Mouse (Mus musculus): ENCODE results near the gene Dynlt1c. TPM values are rescaled to one million over a fixed set of nuclear protein-coding genes. Genes with fewer than 3 reads are reported as not detected.
"Not testable (repeated sequence)": the region's sequence is repeated elsewhere in the genome, so short reads cannot be mapped to it uniquely, and the experiment has no call there.

Gene Dynlt1c
- polyA plus RNA-seq (2015; fragmentation: Nextera tagmentation; extraction: Ambion mirVana): 6.6 and 6.9 TPM in 2 replicates

GRCm38 (mm10) chr17:6601204-6601911 is at the start of gene Dynlt1c:
Gene Dynlt1c (plus strand): TSS chr17:6601671.
- Histone ChIP-seq H3K4me3 (replicated peaks) (peak within 1 kb of the TSS; percentile 46), H3K4me2 (peak within 1 kb of the TSS; percentile 57)
- ATAC-seq (ENCODE audit: insufficient read depth): peak; percentile 94
- H3K27ac ChIP-seq (replicated peaks); H3K27me3 ChIP-seq; H3K36me3 ChIP-seq (replicated peaks); H3K9me3 ChIP-seq (replicated peaks); H3K4me1 ChIP-seq (replicated peaks); H3K9ac ChIP-seq: not testable (repeated sequence)
- 11% methylated on average over 33 of the region's 40 CpGs for WGBS (ENCODE audit: insufficient replicate concordance)

- H3K4me1 ChIP-seq (replicated peaks); H3K9ac ChIP-seq; H3K4me3 ChIP-seq (replicated peaks); H3K36me3 ChIP-seq (replicated peaks); H3K4me2 ChIP-seq; H3K27me3 ChIP-seq; H3K27ac ChIP-seq (replicated peaks); H3K9me3 ChIP-seq (replicated peaks): not testable (repeated sequence)
- no CpG with 5 or more reads among the region's 4 CpGs for WGBS (ENCODE audit: insufficient replicate concordance)
- peak; percentile 41; the same call in 1 of the 2 replicates for ATAC-seq (ENCODE audit: insufficient read depth)
Measured at GRCm38 (mm10) chr17:6553798-6554197, 47.7 kb upstream of the Dynlt1c start.

DNA sequence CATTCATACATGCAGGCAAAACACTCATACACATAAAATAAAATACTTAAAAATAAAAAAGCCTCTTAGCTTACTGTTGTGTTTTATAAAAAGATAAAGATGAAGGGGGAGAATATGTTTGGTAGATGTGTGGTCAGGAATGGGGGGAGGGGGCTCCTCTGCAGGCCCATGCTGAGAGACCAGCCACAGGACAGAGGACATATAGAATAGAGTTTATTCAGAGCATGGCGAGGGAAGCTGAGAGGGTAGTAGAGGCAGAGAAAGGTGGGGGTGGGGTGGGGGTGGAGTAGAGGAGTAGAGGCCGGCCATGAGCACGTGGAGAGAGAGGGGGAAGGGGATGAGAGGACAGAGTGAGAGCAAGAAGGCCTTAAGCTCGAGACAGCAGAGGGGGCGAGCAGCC is 47.2 kb upstream of the Dynlt1c start:
- H3K4me3 ChIP-seq (replicated peaks); H3K4me2 ChIP-seq; H3K4me1 ChIP-seq (replicated peaks); H3K9ac ChIP-seq; H3K36me3 ChIP-seq (replicated peaks); ATAC-seq (ENCODE audit: insufficient read depth); H3K9me3 ChIP-seq (replicated peaks); H3K27me3 ChIP-seq; H3K27ac ChIP-seq (replicated peaks): not testable (repeated sequence)
- WGBS (ENCODE audit: insufficient replicate concordance): no CpG with 5 or more reads among the region's 5 CpGs

GRCm38 (mm10) chr17:6559447-6560133 is 41.9 kb upstream of the Dynlt1c start:
- H3K4me1 ChIP-seq (replicated peaks); H3K9me3 ChIP-seq (replicated peaks); H3K36me3 ChIP-seq (replicated peaks); H3K4me3 ChIP-seq (replicated peaks); H3K9ac ChIP-seq; ATAC-seq (ENCODE audit: insufficient read depth); H3K27ac ChIP-seq (replicated peaks); H3K27me3 ChIP-seq; H3K4me2 ChIP-seq: not testable (repeated sequence)
- no CpG with 5 or more reads among the region's 4 CpGs for WGBS (ENCODE audit: insufficient replicate concordance)

DNA sequence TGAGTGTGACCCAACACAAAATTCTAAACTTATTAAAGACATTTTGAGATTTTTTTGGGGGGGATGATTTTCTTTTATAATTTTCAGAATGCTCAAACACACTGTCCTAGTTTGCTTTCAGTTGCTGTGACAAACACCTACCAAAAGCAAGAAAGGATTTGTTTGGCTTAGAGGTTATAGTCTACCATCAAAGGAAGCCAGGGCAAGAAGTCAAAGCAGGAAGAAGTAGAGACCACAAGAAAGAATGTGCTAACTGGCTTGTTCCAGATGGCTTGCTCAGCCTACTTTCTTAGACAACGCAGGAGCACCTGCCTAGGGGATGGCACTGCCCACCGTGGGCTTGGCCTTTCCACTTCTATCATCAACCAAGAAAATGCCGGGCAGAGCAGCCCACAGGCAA is 36.6 kb upstream of the Dynlt1c start:
- not testable (repeated sequence) for H3K4me3 ChIP-seq (replicated peaks); H3K4me2 ChIP-seq; H3K27ac ChIP-seq (replicated peaks); H3K4me1 ChIP-seq (replicated peaks); H3K9me3 ChIP-seq (replicated peaks); ATAC-seq (ENCODE audit: insufficient read depth); H3K36me3 ChIP-seq (replicated peaks); H3K9ac ChIP-seq; H3K27me3 ChIP-seq
- WGBS (ENCODE audit: insufficient replicate concordance): 73% methylated on average over 3 of the region's 3 CpGs

- not testable (repeated sequence) for H3K27me3 ChIP-seq; H3K4me1 ChIP-seq (replicated peaks); H3K9me3 ChIP-seq (replicated peaks); H3K4me3 ChIP-seq (replicated peaks); H3K36me3 ChIP-seq (replicated peaks); H3K4me2 ChIP-seq; ATAC-seq (ENCODE audit: insufficient read depth); H3K9ac ChIP-seq; H3K27ac ChIP-seq (replicated peaks)
- WGBS (ENCODE audit: insufficient replicate concordance): 57% methylated on average over 5 of the region's 8 CpGs
Measured at GRCm38 (mm10) chr17:6567908-6568307, 33.6 kb upstream of the Dynlt1c start.

DNA sequence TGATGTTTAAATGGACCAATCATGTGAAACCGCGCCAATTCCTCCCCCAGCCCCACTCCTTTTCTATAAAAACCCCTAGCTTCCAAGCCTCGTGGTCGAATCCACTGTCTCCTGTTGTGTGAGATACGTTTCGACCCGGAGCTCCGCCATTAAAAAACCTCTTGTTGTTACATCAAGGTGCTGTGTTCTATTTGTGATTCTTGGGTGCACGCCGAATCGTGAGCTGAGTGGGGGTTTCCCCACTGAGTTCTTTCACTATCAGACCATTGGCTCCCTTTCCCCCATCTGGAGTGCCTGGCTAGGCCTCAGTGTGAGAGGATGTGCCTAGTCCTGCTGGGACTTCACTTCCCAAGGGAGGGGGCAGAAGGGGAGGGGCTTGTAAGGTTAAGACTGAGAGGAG is 30.2 kb upstream of the Dynlt1c start:
- not testable (repeated sequence) for H3K9ac ChIP-seq; H3K27ac ChIP-seq (replicated peaks); H3K27me3 ChIP-seq; H3K4me1 ChIP-seq (replicated peaks); H3K36me3 ChIP-seq (replicated peaks); H3K4me2 ChIP-seq; ATAC-seq (ENCODE audit: insufficient read depth); H3K4me3 ChIP-seq (replicated peaks); H3K9me3 ChIP-seq (replicated peaks)
- WGBS (ENCODE audit: insufficient replicate concordance): 82% methylated on average over 11 of the region's 11 CpGs

GRCm38 (mm10) chr17:6572202-6572601 is 29.3 kb upstream of the Dynlt1c start:
- ATAC-seq (ENCODE audit: insufficient read depth): not testable (repeated sequence)

GRCm38 (mm10) chr17:6575376-6575775 is 26.1 kb upstream of the Dynlt1c start:
- 78% methylated on average over 8 of the region's 8 CpGs for WGBS (ENCODE audit: insufficient replicate concordance)
- not testable (repeated sequence) for H3K36me3 ChIP-seq (replicated peaks); H3K27me3 ChIP-seq; ATAC-seq (ENCODE audit: insufficient read depth); H3K4me3 ChIP-seq (replicated peaks); H3K4me2 ChIP-seq; H3K27ac ChIP-seq (replicated peaks); H3K9me3 ChIP-seq (replicated peaks); H3K9ac ChIP-seq; H3K4me1 ChIP-seq (replicated peaks)

More at GRCm38 (mm10) chr17:6572202-6572601, 29.3 kb upstream of the Dynlt1c start:
- not testable (repeated sequence) for H3K4me1 ChIP-seq (replicated peaks); H3K9ac ChIP-seq; H3K27ac ChIP-seq (replicated peaks); H3K27me3 ChIP-seq; H3K9me3 ChIP-seq (replicated peaks); H3K4me3 ChIP-seq (replicated peaks); H3K36me3 ChIP-seq (replicated peaks); H3K4me2 ChIP-seq
- WGBS (ENCODE audit: insufficient replicate concordance): no CpG with 5 or more reads among the region's 1 CpGs

GRCm38 (mm10) chr17:6588672-6589071 is 12.8 kb upstream of the Dynlt1c start:
- not testable (repeated sequence) for ATAC-seq (ENCODE audit: insufficient read depth); H3K9me3 ChIP-seq (replicated peaks); H3K9ac ChIP-seq; H3K4me1 ChIP-seq (replicated peaks); H3K27ac ChIP-seq (replicated peaks); H3K4me3 ChIP-seq (replicated peaks); H3K36me3 ChIP-seq (replicated peaks); H3K4me2 ChIP-seq; H3K27me3 ChIP-seq
- WGBS (ENCODE audit: insufficient replicate concordance): no CpG with 5 or more reads among the region's 6 CpGs

DNA sequence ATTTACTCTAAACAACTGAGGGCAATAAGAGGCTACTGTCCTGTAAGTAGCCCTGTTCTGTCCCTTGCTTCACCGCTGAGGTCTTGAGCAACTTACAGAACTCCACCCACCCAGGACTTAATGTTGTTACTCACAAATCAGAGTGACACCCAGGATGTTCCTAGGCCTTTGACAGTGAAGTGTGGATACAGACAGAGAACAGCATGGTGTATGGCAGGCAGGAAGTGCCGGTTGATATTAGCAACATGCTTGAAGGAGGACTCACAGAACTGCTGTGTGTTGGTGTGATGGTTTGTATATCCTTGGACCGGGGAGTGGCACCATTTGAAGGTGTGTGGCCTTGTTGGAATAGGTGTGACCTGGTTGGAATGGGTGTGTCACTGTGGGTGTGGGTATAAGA is 9.4 kb upstream of the Dynlt1c start:
- 67% methylated on average over 2 of the region's 3 CpGs for WGBS (ENCODE audit: insufficient replicate concordance)
- ATAC-seq (ENCODE audit: insufficient read depth); H3K4me1 ChIP-seq (replicated peaks); H3K4me2 ChIP-seq; H3K4me3 ChIP-seq (replicated peaks); H3K9me3 ChIP-seq (replicated peaks); H3K27ac ChIP-seq (replicated peaks); H3K9ac ChIP-seq; H3K36me3 ChIP-seq (replicated peaks); H3K27me3 ChIP-seq: not testable (repeated sequence)

DNA sequence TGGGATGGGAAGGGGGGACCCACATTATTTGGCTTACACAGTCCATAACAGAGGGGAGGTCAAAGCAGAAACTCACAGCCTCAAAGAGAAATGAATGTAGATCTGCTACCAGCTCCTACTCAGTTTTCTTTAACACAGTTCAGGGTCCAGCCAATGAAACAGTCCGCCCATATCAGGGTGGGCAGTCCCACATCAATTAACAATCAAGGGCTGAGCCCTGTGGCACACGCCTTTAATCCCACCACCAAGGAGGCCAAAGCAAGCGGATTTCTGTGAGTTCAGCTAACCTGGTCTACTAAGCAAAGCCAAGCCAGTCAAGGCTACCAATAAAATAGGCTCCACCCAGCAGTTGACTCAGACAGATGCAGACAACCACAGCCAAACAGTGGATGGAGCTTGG is 7.6 kb upstream of the Dynlt1c start:
- not testable (repeated sequence) for H3K36me3 ChIP-seq (replicated peaks); H3K9me3 ChIP-seq (replicated peaks); H3K9ac ChIP-seq; H3K27ac ChIP-seq (replicated peaks); ATAC-seq (ENCODE audit: insufficient read depth); H3K4me1 ChIP-seq (replicated peaks); H3K27me3 ChIP-seq; H3K4me2 ChIP-seq; H3K4me3 ChIP-seq (replicated peaks)
- 59% methylated on average over 3 of the region's 3 CpGs for WGBS (ENCODE audit: insufficient replicate concordance)

All from liver, embryonic 15.5 days (tissue).